Mouse (Mus musculus): ENCODE results near the gene Acsf3.

The Acsf3 gene

DNA sequence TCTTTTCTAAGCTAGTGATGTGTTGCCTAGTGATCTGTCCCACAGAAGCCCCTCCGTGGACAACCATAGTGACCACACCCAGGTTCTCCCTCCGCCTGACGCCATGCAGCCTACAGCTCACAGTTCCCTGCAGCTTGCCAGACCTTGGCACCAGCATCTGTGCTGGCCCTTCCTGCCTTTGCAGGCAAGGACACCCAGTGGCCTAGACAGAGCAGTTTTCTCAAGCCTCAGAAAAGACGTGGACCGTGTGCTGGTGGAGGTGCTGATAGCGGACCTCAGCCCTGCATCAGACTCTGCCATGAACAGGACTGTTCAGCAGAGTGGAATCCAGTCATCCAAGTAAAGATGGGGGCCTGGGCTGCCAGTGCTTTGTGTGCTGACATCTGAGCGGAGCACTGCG is 35.1 kb downstream of the Acsf3 start:
- no peak for DNase-seq (ENCODE audit: low read depth, low spot score)

DNA sequence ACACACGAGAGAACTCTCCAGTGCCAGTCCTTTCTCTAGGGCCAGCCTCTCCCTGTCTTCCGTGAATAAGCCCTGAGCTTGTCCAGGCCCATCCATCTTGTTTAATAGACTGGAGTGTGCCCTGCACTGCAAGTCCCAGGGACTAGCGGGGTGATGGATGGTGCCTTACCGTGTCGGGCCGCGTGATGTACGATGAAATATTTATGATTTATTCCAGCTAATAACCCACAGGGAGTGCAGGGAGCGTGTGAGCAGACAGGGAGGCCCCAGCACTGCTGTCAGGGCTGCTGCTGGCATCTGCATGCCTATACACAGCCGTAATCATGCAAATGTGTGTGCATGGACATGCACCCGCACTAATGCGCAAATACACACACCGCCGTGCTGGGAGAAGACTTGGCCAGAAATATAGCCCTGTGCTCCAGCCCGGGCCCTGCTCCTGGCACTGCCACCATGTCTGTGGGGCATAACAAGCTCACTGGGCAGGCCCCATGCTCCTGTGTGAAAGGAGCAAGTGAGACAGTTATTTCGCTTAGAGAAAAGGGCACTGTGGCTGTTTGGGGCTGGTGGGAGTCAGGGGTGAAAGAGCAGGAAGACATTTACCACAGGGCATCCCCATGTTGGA is 36.7 kb downstream of the Acsf3 start:
- no peak for DNase-seq (ENCODE audit: low read depth, low spot score)

- DNase-seq (ENCODE audit: low read depth, low spot score), result no peak
These were observed 37.4 kb downstream of the Acsf3 start for GRCm38 (mm10) chr8:122812610-122813250.

GRCm38 (mm10) chr8:122814608-122815007 is 39.3 kb downstream of the Acsf3 start:
- DNase-seq (ENCODE audit: low read depth, low spot score), result no peak

- no peak for DNase-seq (ENCODE audit: low read depth, low spot score)
These were observed 41.7 kb downstream of the Acsf3 start for GRCm38 (mm10) chr8:122816965-122817364.

GRCm38 (mm10) chr8:122817724-122818496 is 42.6 kb downstream of the Acsf3 start:
- no peak for DNase-seq (ENCODE audit: low read depth, low spot score)

DNA sequence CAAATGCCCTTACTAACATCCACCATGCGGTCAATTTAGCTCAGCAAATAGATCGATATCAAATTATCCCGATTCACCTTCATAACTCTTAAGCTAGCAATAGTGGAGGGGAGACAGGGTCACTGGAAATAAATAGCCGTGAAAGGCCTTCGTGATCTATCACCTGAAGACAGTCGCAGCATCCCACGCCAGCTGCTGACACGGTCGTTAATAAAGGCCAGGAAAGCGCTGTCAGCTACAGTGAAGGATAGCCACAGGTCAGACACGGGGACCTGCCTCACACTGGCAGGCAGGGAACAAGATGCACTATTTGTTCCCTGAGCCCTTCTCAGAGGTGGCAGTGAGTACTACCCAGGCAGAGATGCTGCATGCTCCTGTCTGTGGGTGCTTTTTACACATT is 44.5 kb downstream of the Acsf3 start:
- DNase-seq (ENCODE audit: low read depth, low spot score), result no peak

- no peak for DNase-seq (ENCODE audit: low read depth, low spot score)
These were observed 49.3 kb downstream of the Acsf3 start for GRCm38 (mm10) chr8:122824571-122824970.

- DNase-seq (ENCODE audit: low read depth, low spot score), result no peak
These were observed 49.7 kb downstream of the Acsf3 start for GRCm38 (mm10) chr8:122824986-122825385.

- DNase-seq (ENCODE audit: low read depth, low spot score), result no peak
These were observed 50.1 kb downstream of the Acsf3 start for GRCm38 (mm10) chr8:122825408-122825807.

DNA sequence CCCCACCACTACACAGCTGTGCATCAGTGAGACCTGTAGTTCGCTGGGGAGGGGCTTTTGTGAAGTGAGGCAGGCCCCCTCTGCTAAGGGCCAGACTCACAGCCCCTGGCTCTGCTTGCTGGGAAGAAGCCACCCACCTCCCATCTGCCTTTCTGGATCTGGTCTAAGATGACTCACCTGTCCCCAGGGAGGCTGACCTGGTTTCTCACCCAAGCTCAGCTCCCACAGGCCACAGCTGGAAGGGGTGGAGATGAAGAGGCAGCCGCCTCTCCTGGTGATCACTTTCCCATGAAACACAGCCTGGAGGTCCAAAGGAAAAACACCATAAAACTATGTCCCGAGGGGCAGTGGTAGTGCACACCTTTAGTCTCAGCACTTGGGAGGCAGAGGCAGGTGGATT is 54.1 kb downstream of the Acsf3 start:
- DNase-seq (ENCODE audit: low read depth, low spot score), result no peak

- peak; percentile 51 for DNase-seq (ENCODE audit: low read depth, low spot score)
These were observed 55.2 kb downstream of the Acsf3 start for GRCm38 (mm10) chr8:122830349-122831061.

GRCm38 (mm10) chr8:122834416-122834815 is 59.1 kb downstream of the Acsf3 start:
- DNase-seq (ENCODE audit: low read depth, low spot score), result no peak

GRCm38 (mm10) chr8:122834971-122835370 is 59.7 kb downstream of the Acsf3 start:
- peak; percentile 50 for DNase-seq (ENCODE audit: low read depth, low spot score)

GRCm38 (mm10) chr8:122836199-122836598 is 60.9 kb downstream of the Acsf3 start:
- no peak for DNase-seq (ENCODE audit: low read depth, low spot score)

DNA sequence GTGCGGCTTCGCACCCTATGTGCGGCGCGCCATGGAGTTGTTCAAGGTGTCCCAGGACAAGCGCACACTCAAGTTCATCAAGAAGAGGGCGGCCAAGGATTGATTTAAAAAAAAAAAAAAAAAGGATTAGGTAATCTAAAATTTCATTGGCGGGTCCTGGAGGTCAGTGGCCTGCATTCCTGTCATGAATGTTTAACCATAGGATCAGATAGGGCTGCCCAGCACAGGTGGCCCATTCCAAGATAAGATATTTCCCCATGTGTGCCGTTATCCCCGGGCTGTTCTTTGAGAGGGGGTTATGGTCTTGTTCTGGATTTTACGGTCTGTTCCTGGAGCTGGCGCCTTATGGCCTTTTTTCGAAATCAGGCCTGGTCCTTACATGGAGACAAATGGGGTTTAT is 61.4 kb downstream of the Acsf3 start:
- no peak for DNase-seq (ENCODE audit: low read depth, low spot score)

GRCm38 (mm10) chr8:122844161-122844560 is 68.9 kb downstream of the Acsf3 start:
- DNase-seq (ENCODE audit: low read depth, low spot score), result no peak

DNA sequence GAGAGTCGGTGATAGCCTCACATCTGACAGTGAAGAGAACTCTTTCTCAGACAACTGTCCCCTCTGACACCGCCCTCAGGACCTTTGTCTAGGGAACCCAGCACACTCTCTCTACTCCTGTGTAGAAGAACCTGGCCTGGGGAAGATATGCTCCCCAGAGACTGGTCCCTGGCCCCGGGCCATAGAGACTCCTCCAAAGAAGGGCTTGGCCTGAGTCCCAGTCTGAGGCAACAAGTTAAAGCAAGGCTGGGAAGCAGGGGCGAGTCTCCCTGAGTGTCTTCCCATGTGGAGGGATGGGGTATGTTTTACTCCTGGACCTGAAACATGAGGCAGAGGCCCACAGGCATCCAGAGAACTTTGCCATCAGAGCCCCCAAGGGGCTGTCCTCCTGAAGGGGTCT is 70.4 kb downstream of the Acsf3 start:
- DNase-seq (ENCODE audit: low read depth, low spot score), result no peak

DNA sequence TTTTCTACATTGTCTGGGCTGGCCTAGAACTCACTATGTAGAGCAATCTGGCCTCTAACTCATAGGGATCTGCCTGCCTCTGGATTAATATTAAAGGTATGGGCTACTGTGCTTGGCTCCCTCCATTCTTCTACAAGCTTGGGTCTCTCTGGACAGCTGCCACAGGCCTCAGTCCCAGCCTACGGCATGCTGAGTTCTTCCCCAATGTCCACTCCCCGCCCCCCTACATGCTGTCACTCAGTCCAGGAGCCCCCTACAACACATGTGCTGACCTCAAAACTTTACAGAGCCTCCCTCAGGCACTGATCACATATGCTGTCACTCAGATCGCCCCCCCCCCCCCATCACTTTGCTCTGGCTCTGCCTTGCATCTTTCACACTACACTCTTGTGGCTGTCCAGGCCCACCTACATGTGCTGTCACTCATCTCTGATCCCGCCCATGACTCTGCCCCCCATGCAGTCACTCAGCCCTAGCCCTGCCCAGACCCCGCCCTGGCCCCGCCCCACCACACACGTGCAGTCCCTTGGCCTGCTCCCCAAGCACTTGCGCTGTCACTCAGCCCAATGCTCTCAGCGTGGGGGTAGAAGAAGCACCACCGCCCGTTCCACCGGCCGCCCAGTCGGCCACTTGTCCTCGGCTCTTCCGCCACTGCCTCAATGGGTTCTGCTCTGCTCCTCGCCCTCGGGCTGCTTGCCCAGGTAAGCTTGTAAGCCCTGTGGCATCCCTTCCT is 72.7 kb downstream of the Acsf3 start, which contains the start of gene Cdh15:
Gene Cdh15, plus strand, starts transcription at position 138 of the 733 bp plus-strand sequence.
- DNase-seq (ENCODE audit: low read depth, low spot score), result no peak

GRCm38 (mm10) chr8:122849152-122849910 is 74.0 kb downstream of the Acsf3 start:
- no peak for DNase-seq (ENCODE audit: low read depth, low spot score)

All from telencephalon, adult 2 months (tissue).